In genomic region chr1:160268322-160268721, GRCm38 (mm10) we compare ENCODE assay signal across 21 mouse cellular contexts. TPM values are rescaled to one million over a fixed set of nuclear protein-coding genes. Genes with fewer than 3 reads are reported as not detected.
DNase-seq lines count a peak whose midpoint lies in the region; ATAC-seq and TF ChIP-seq lines count a peak whose summit lies in the region.
"Had no signal": no experiment of that assay in that cellular context is flagged by ENCODE, and none has a peak within 500 bp of the region (broad histone marks: within the 10 kb centered on the region; RNA-seq: fewer than 3 reads in every experiment).

No protein-coding gene starts in this region.

- ATAC-seq in megakaryocyte, adult 5-6 weeks (ENCODE audit: poor library complexity, severe bottlenecking) = peak; percentile 99
- peak; percentile 97 for ATAC-seq in neutrophil, adult 5-6 weeks (ENCODE audit: extremely low read depth, insufficient number of reproducible peaks, low FRiP score, poor library complexity, severe bottlenecking)
- ATAC-seq: hindbrain, postnatal 0 days had no signal

- peak; percentile 38 to 49 for DNase-seq in spleen, adult 2 months (ENCODE audit: low read depth in 1 of 2, low spot score in 2 of 2)
- DNase-seq in spleen, postnatal 10 days (ENCODE audit: low spot score in 2 of 2) = no peak
- DNase-seq in MEL-GATA-1-ER (ENCODE audit: extremely low read depth, low read depth) = peak; percentile 72
- no peak for DNase-seq in right cerebral cortex, postnatal 10 days (ENCODE audit: low spot score in 2 of 2)
- no peak for DNase-seq in adrenal gland, adult 2 months
- no peak for DNase-seq in heart, embryonic 10.5 days (ENCODE audit: low spot score)
- DNase-seq: cerebellum, adult 8-10 months; gastrocnemius, postnatal 10 days; heart, adult 18-20 months; kidney, adult 2 months; kidney, postnatal 25 days; right cerebral cortex, postnatal 4 days had no signal

- TF ChIP-seq POLR2A in spleen, adult 2 months (IDR thresholded peaks at IDR 0.05; ENCODE audit: low read depth, low read length) = no peak

- 8% methylated on average over 3 of the region's 3 CpGs for WGBS in spleen, adult 2 months
- WGBS in heart, embryonic 10.5 days = 84% methylated on average over 3 of the region's 3 CpGs

- no peak overlapping the region for H3K27ac ChIP-seq in spleen, adult 2 months (ENCODE audit: insufficient read depth, low read length)
- H3K27ac ChIP-seq in heart, embryonic 10.5 days = no peak overlapping the region
- H3K27ac ChIP-seq: embryonic facial prominence, embryonic 10.5 days; heart, embryonic 15.5 days; hindbrain, embryonic 10.5 days; hindbrain, postnatal 0 days; limb, embryonic 15.5 days; liver, embryonic 15.5 days; neural tube, embryonic 15.5 days had no signal

- H3K4me1 ChIP-seq in spleen, adult 2 months (ENCODE audit: control insufficient read depth, insufficient read depth, insufficient read length) = peaks cover 3% of the 10 kb centered on the region
- 0 out of 2 replicates have a peak, but pooled peaks cover 8% of the 10 kb centered on the region for H3K4me1 ChIP-seq in heart, embryonic 10.5 days
- H3K4me1 ChIP-seq: hindbrain, embryonic 10.5 days; neural tube, embryonic 15.5 days had no signal

- no peak overlapping the region for H3K4me3 ChIP-seq in spleen, adult 2 months (ENCODE audit: extremely low read depth, insufficient read depth, insufficient read length)
- H3K4me3 ChIP-seq in heart, embryonic 10.5 days = no peak overlapping the region
- H3K4me3 ChIP-seq: embryonic facial prominence, embryonic 10.5 days; heart, embryonic 15.5 days; hindbrain, embryonic 10.5 days; limb, embryonic 15.5 days; liver, embryonic 15.5 days; neural tube, embryonic 15.5 days had no signal

- no peaks in the 10 kb centered on the region for H3K36me3 ChIP-seq in spleen, adult 2 months (ENCODE audit: control insufficient read depth, insufficient read depth, low read length)
- H3K36me3 ChIP-seq in heart, embryonic 10.5 days = no peaks in the 10 kb centered on the region
- H3K36me3 ChIP-seq: embryonic facial prominence, embryonic 10.5 days; heart, embryonic 15.5 days; hindbrain, embryonic 10.5 days; limb, embryonic 15.5 days; liver, embryonic 15.5 days; neural tube, embryonic 15.5 days had no signal

- H3K27me3 ChIP-seq in spleen, adult 2 months (ENCODE audit: control insufficient read depth, insufficient read depth, low read length) = no peaks in the 10 kb centered on the region
- H3K27me3 ChIP-seq in heart, embryonic 10.5 days (ENCODE audit: insufficient read depth, poor library complexity, severe bottlenecking) = no peaks in the 10 kb centered on the region
- H3K27me3 ChIP-seq: heart, embryonic 15.5 days; limb, embryonic 15.5 days; liver, embryonic 15.5 days; neural tube, embryonic 15.5 days had no signal

- H3K9me3 ChIP-seq in heart, embryonic 10.5 days = no peaks in the 10 kb centered on the region
- H3K9me3 ChIP-seq: embryonic facial prominence, embryonic 10.5 days; heart, embryonic 15.5 days; hindbrain, embryonic 10.5 days; limb, embryonic 15.5 days; liver, embryonic 15.5 days; neural tube, embryonic 15.5 days had no signal

- no peak for TF ChIP-seq CTCF in spleen, adult 2 months (IDR thresholded peaks at IDR 0.05; ENCODE audit: extremely low read depth, insufficient read depth, insufficient read length, insufficient replicate concordance)

RNA-seq across cellular contexts. Expression of gene Cacybp, which starts 55.6 kb away (rescaled TPM):
- 6.0 TPM in 2 replicates for polyA plus RNA-seq in spleen, adult 2 months (2012; rRNA removed)
- 122 and 129 TPM in 2 replicates for total RNA-seq in megakaryocyte, adult 5-6 weeks (2015)
- total RNA-seq in megakaryocyte, adult 5-6 weeks (2017) = 122 and 124 TPM in 2 replicates
- total RNA-seq in neutrophil, adult 5-6 weeks (2017) = 55.2 and 57.3 TPM in 2 replicates
- total RNA-seq in adrenal gland, adult 2 months (2021) = 100 to 1,000 TPM; 100 to 136 TPM
- 13.5 and 15.1 TPM in 2 replicates for polyA plus RNA-seq in adrenal gland, adult 2 months (2012; rRNA removed)
- polyA plus RNA-seq in heart, embryonic 10.5 days (2016; fragmentation: Nextera tagmentation; extraction: Ambion mirVana) = 207 and 292 TPM in 2 replicates

Comparison
In these comparisons a context has a peak if more than half of its experiments do, and no peak if none do; other contexts are left out.
1. DNase-seq: peak in spleen, adult 2 months (2 of 2) and MEL-GATA-1-ER (single experiment); none in spleen, postnatal 10 days (0 of 2), right cerebral cortex, postnatal 10 days (0 of 2), adrenal gland, adult 2 months (single experiment) and heart, embryonic 10.5 days (single experiment).